Mouse (Mus musculus) T-helper 1 cell (primary cell): ENCODE measurements around the gene Vgll4.

Experiments
- in situ Hi-C: fragments of 300-600 bp; cut with MboI, MseI; formaldehyde crosslinking; loops from one replicate; pipeline ENCODE4 v1.15.1; 2025; ENCODE audit warnings: high pct_unique_total_duplicates

Vgll4 gene

GRCm38 (mm10) chr6:114814199-114814881 is 155.5 kb downstream of the Vgll4 start:
- in situ Hi-C loops = no loop called here

GRCm38 (mm10) chr6:114812779-114813178 is 157.0 kb downstream of the Vgll4 start:
- in situ Hi-C loops = no loop called here

GRCm38 (mm10) chr6:114812322-114812721 is 157.5 kb downstream of the Vgll4 start:
- in situ Hi-C loops = no loop called here
